Mouse (Mus musculus) midbrain, embryonic 14.5 days (tissue): Measurements from ENCODE around the gene Gm20878. TPM values are rescaled to one million over a fixed set of nuclear protein-coding genes. Genes with fewer than 3 reads are reported as not detected.
"Not testable (repeated sequence)": the region's sequence is repeated elsewhere in the genome, so short reads cannot be mapped to it uniquely, and the experiment has no call there.

Source experiments
- ATAC-seq: fragments of 200-750 bp; cut with Nextera tagmentation; 2 replicates; pipeline ENCODE4 v1.8.0; 2017; ENCODE audit warnings: moderate number of reproducible peaks, moderate library complexity; ENCODE audit not compliant: low FRiP score, low TSS enrichment
- DNase-seq: peaks from one replicate; pipeline ENCODE4 v3.0.0-alpha.2; 2015
- H3K27ac ChIP-seq: fragments of 300-500 bp; sonication (generic); replicated peaks from 2 replicates; pipeline ENCODE4 v1.5.1; 2014; ENCODE audit warnings: mild to moderate bottlenecking, low read depth, low read length, moderate library complexity
- H3K27me3 ChIP-seq: fragments of 300-500 bp; sonication (generic); 2 replicates; pipeline ENCODE4 v1.6.1; 2014; ENCODE audit warnings: low read length, control low read depth, mixed read lengths; ENCODE audit not compliant: control insufficient read depth, insufficient read depth
- H3K36me3 ChIP-seq: fragments of 300-500 bp; sonication (generic); 2 replicates; pipeline ENCODE4 v1.6.1; 2014; ENCODE audit warnings: low read length, control low read depth; ENCODE audit not compliant: control insufficient read depth, insufficient read depth
- H3K4me1 ChIP-seq: fragments of 300-500 bp; sonication (generic); 2 replicates; pipeline ENCODE4 v1.6.1; 2014; ENCODE audit warnings: mild to moderate bottlenecking, antibody characterized with exemption, low read length, control low read depth; ENCODE audit not compliant: control insufficient read depth, insufficient read depth
- H3K4me2 ChIP-seq: fragments of 300-500 bp; sonication (generic); 2 replicates; pipeline ENCODE4 v1.6.1; 2014; ENCODE audit warnings: mild to moderate bottlenecking, low read length, moderate library complexity
- H3K4me3 ChIP-seq: fragments of 300-500 bp; sonication (generic); replicated peaks from 2 replicates; pipeline ENCODE4 v1.5.1; 2014; ENCODE audit warnings: low read depth, low read length
- H3K9ac ChIP-seq: fragments of 300-500 bp; sonication (generic); replicated peaks from 2 replicates; pipeline ENCODE4 v1.6.1; 2014; ENCODE audit warnings: mild to moderate bottlenecking, low read length, moderate library complexity
- H3K9me3 ChIP-seq: fragments of 300-500 bp; sonication (generic); 2 replicates; pipeline ENCODE4 v1.6.1; 2016; ENCODE audit warnings: low read length, control low read depth, mixed read lengths; ENCODE audit not compliant: control insufficient read depth
- whole genome bisulfite sequencing: fragments of 180-500 bp; shearing (Covaris S2); extraction: QIAGEN DNeasy Blood & Tissue Kit; methylation state at CpG from one replicate; pipeline ENCODE4 v1.1.7; 2014; 5-methylcytosine and 5-hydroxymethylcytosine counted together
- polyA plus RNA-seq: library from polyadenylated mRNA; unstranded; fragments of >200 nt; fragmentation: Nextera tagmentation; extraction: Ambion mirVana; gene quantifications from 2 replicates; pipeline ENCODE4 v1.2.1, GENCODE M21; 2014

Gene Gm20878
- polyA plus RNA-seq, result 7.1 and 9.2 TPM in 2 replicates

DNA sequence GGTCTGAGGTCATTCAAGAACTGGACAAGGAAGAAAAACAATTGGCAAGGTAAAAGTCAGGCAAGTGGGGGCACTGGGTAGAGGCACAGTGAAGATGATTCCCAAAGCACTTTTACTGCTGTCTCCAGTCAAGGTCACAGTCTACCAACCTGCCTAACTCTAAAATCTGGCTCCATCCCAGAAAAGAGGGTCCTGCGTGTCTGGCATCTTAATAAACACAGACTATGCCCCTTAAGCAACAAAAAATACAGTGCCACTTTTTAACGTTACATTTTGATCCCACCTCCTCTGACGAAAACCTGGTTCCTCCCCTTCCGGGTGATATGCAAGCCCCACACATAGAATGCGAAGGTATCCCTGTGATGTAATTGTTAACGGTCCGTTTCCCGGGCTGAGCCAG is at the start of gene Gm20878:
Gene Gm20878, plus strand, starts transcription at position 301 of the 400 bp plus-strand sequence.
- ATAC-seq, H3K4me1 ChIP-seq: not testable (repeated sequence)
- no CpG with 5 or more reads among the region's 8 CpGs for WGBS

GRCm38 (mm10) chr4:41903310-41903709 is 38.1 kb upstream of the Gm20878 start, which contains the start of gene Gm21541:
Gene Gm21541 (plus strand): TSS chr4:41903610.
- not testable (repeated sequence) for DNase-seq, H3K4me1 ChIP-seq, H3K4me3 ChIP-seq, H3K36me3 ChIP-seq, H3K9ac ChIP-seq, H3K27me3 ChIP-seq, H3K4me2 ChIP-seq, H3K9me3 ChIP-seq, ATAC-seq, H3K27ac ChIP-seq
- WGBS, result no CpG with 5 or more reads among the region's 5 CpGs

More for the DNA sequence above, at the start of gene Gm20878:
- H3K4me2 ChIP-seq, H3K36me3 ChIP-seq, H3K9me3 ChIP-seq, H3K4me3 ChIP-seq, H3K9ac ChIP-seq, DNase-seq, H3K27ac ChIP-seq, H3K27me3 ChIP-seq: not testable (repeated sequence)

DNA sequence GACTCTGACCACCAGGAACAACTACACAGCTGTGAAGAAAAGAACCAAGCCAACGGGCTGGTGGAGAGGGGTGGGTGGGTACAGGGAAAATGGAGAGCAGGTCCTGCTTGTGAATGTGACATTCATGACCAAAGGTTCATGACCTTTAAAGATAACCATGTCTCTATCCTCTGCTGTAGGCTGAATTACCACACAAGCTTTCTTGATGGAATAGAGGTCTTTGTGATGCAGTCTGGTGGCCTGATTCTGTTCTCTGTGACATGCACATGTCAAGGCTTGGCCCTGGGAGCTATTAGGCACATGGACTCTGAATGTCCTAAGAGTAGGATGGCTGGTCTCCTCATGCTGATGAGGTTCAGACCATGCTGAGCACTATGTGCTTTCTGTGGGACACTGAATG is 24.4 kb downstream of the Gm20878 start, which contains the start of gene Fam205a4:
Gene Fam205a4, plus strand, starts transcription at position 301 of the 400 bp plus-strand sequence.
- WGBS, result no CpG with 5 or more reads among the region's 1 CpGs

More for the DNA sequence above, 24.4 kb downstream of the Gm20878 start, which contains the start of gene Fam205a4:
- H3K4me2 ChIP-seq, H3K9me3 ChIP-seq, H3K36me3 ChIP-seq, H3K27ac ChIP-seq, H3K4me3 ChIP-seq, H3K27me3 ChIP-seq, ATAC-seq, DNase-seq, H3K9ac ChIP-seq, H3K4me1 ChIP-seq: not testable (repeated sequence)

Other genes starting within 250 kb of the Gm20878 start
- 23.9 and 46.8 TPM in 2 replicates for gene Cntfr, start 244.5 kb upstream of the Gm20878 start, polyA plus RNA-seq
- 28.1 and 32.1 TPM in 2 replicates for gene Il11ra1, start 241.6 kb upstream of the Gm20878 start, polyA plus RNA-seq
- 62.2 and 64.1 TPM in 2 replicates for gene Rpp25l, start 228.0 kb upstream of the Gm20878 start, polyA plus RNA-seq
- 249 and 299 TPM in 2 replicates for gene Dctn3, start 218.4 kb upstream of the Gm20878 start, polyA plus RNA-seq
- 0.47 and 0.70 TPM in 2 replicates for gene Arid3c, start 210.4 kb upstream of the Gm20878 start, polyA plus RNA-seq
- 38.8 and 51.5 TPM in 2 replicates for gene Galt, start 186.3 kb upstream of the Gm20878 start, polyA plus RNA-seq
- 52.7 and 55.4 TPM in 2 replicates for gene Sigmar1, start 185.4 kb upstream of the Gm20878 start, polyA plus RNA-seq
- gene Ccl27a, start 167.3 kb upstream of the Gm20878 start, polyA plus RNA-seq, result 241 and 335 TPM in 2 replicates
- not detected in 2 replicates for gene Gm21541, start 38.0 kb upstream of the Gm20878 start, polyA plus RNA-seq
- 1.3 and 1.6 TPM in 2 replicates for gene Fam205a4, start 24.5 kb downstream of the Gm20878 start, polyA plus RNA-seq
- gene Gm21093, start 93.2 kb downstream of the Gm20878 start, polyA plus RNA-seq, result 0.91 and 2.6 TPM in 2 replicates
- gene Gm3893, start 149.6 kb downstream of the Gm20878 start, polyA plus RNA-seq, result not detected in 2 replicates
- gene Gm13304, start 173.2 kb downstream of the Gm20878 start, polyA plus RNA-seq, result not detected in 2 replicates
- 2.0 and 4.3 TPM in 2 replicates for gene Gm13306, start 211.9 kb downstream of the Gm20878 start, polyA plus RNA-seq
- 0.30 TPM in 1 of 2 replicates, not detected in the other for gene Gm13305, start 227.0 kb downstream of the Gm20878 start, polyA plus RNA-seq